Mouse (Mus musculus) ES-E14 (cell line): ENCODE measurements around the gene Eya4. TPM values are rescaled to one million over a fixed set of nuclear protein-coding genes. Genes with fewer than 3 reads are reported as not detected.
A peak's percentile ranks its signal among the peaks of the same experiment; 100 is the strongest.

Experiments used
- DNase-seq: peaks from one replicate; pipeline ENCODE4 v3.0.0-alpha.2; 2013; ENCODE audit warnings: low read depth, low spot score
- H3K27ac ChIP-seq: 2 replicates; pipeline ENCODE4 v1.5.1; 2012; ENCODE audit warnings: low read depth, mild to moderate bottlenecking, low read length, moderate library complexity, mixed read lengths; ENCODE audit not compliant: poor library complexity, insufficient read depth, severe bottlenecking
- H3K36me3 ChIP-seq: 2 replicates; pipeline ENCODE4 v1.6.1; 2012; ENCODE audit warnings: mild to moderate bottlenecking, low read length, moderate library complexity, mixed read lengths; ENCODE audit not compliant: control insufficient read depth, poor library complexity, insufficient read depth, severe bottlenecking
- H3K4me1 ChIP-seq, 2 experiments: fragments of 150-350 bp in 1 of 2; sonication (generic) in 1 of 2; 2 replicates each; pipeline ENCODE4 v1.6.1; 2012; ENCODE audit warnings: low read length in 2 of 2, mild to moderate bottlenecking in 1 of 2, mixed read lengths in 1 of 2; ENCODE audit not compliant: control insufficient read depth in 2 of 2, insufficient read depth in 2 of 2, poor library complexity in 1 of 2
- H3K4me3 ChIP-seq, 2 experiments: fragments of 150-350 bp in 1 of 2; sonication (generic) in 1 of 2; 2 replicates each; pipeline ENCODE4 v1.5.1; 2012; ENCODE audit warnings: low read length in 2 of 2, low read depth in 1 of 2, mild to moderate bottlenecking in 1 of 2, mixed read lengths in 1 of 2; ENCODE audit not compliant: insufficient read depth in 1 of 2, poor library complexity in 1 of 2, severe bottlenecking in 1 of 2
- H3K9ac ChIP-seq: 2 replicates; pipeline ENCODE4 v1.6.1; 2012; ENCODE audit warnings: low read depth, mild to moderate bottlenecking, low read length, mixed read lengths; ENCODE audit not compliant: poor library complexity, insufficient read depth, severe bottlenecking
- H3K9me3 ChIP-seq: fragments of 150-350 bp; sonication (generic); 2 replicates; pipeline ENCODE4 v1.6.1; 2012; ENCODE audit warnings: low read depth, mild to moderate bottlenecking, low read length; ENCODE audit not compliant: control insufficient read depth, insufficient read depth
- CHD2 ChIP-seq: IDR thresholded peaks from 2 replicates; pipeline ENCODE4 v1.6.1; 2014; ENCODE audit warnings: mild to moderate bottlenecking, low read depth, low read length, inconsistent platforms
- HCFC1 ChIP-seq: IDR thresholded peaks from 2 replicates; pipeline ENCODE4 v1.6.1; 2012; ENCODE audit warnings: low read length, inconsistent platforms, borderline replicate concordance; ENCODE audit not compliant: insufficient read depth
- MAFK ChIP-seq: IDR thresholded peaks from 2 replicates; pipeline ENCODE4 v1.6.1; 2014; ENCODE audit warnings: mild to moderate bottlenecking, low read depth, low read length, inconsistent platforms; ENCODE audit not compliant: insufficient read depth
- ZC3H11A ChIP-seq: IDR thresholded peaks from 2 replicates; pipeline ENCODE4 v1.6.1; 2012; ENCODE audit warnings: low read depth, mild to moderate bottlenecking, inconsistent platforms, low read length, borderline replicate concordance
- ZNF384 ChIP-seq: IDR thresholded peaks from 2 replicates; pipeline ENCODE4 v1.6.1; 2012; ENCODE audit warnings: low read depth, low read length, inconsistent platforms
- in situ Hi-C, 2 experiments: fragments of 600-800 bp; cut with MboI; formaldehyde crosslinking; loops; one replicate each; pipeline ENCODE4 v1.15.1; 2025; ENCODE audit warnings: low sequenced_read_pairs in 2 of 2, inconsistent platforms in 1 of 2; ENCODE audit not compliant: unreplicated experiment in 2 of 2
- total RNA-seq: library from RNA; depleted of rRNA; stranded (reverse); fragments of 300-350 nt; gene quantifications from 2 replicates; pipeline ENCODE4 v1.2.3, GENCODE M21; 2012

Eya4 gene
- total RNA-seq, 1 experiment: 1.5 TPM

GRCm38 (mm10) chr10:23177347-23178046, 173.1 kb downstream of the Eya4 start:
- DNase-seq: no peak
- TF ChIP-seq CHD2 (no peak), ZC3H11A (no peak), ZNF384 (no peak), HCFC1 (no peak)
- Histone ChIP-seq H3K4me3 (no peak overlapping the region), H3K4me1 (no peaks in the 10 kb centered on the region), H3K9me3 (no peaks in the 10 kb centered on the region), H3K9ac (no peak overlapping the region), H3K36me3 (no peaks in the 10 kb centered on the region), H3K27ac (no peak overlapping the region)
- in situ Hi-C loops: no loop called here

GRCm38 (mm10) chr10:23176666-23177346, 173.8 kb downstream of the Eya4 start:
- no peak overlapping the region for H3K27ac ChIP-seq
- no peak overlapping the region for H3K9ac ChIP-seq
- H3K4me3 ChIP-seq: no peak overlapping the region
- H3K9me3 ChIP-seq: no peaks in the 10 kb centered on the region
- no peak for DNase-seq
- in situ Hi-C loops: no loop called here
- no peaks in the 10 kb centered on the region for H3K36me3 ChIP-seq
- no peak for TF ChIP-seq MAFK
- TF ChIP-seq ZC3H11A: no peak
- peak; percentile 71 for TF ChIP-seq ZNF384
- H3K4me1 ChIP-seq: no peaks in the 10 kb centered on the region

- in situ Hi-C loops: no loop called here
- H3K9me3 ChIP-seq: no peaks in the 10 kb centered on the region
- H3K36me3 ChIP-seq: no peaks in the 10 kb centered on the region
- no peak overlapping the region for H3K4me3 ChIP-seq
- TF ChIP-seq ZNF384: no peak
- no peak for TF ChIP-seq MAFK
- TF ChIP-seq CHD2: no peak
- no peak for TF ChIP-seq ZC3H11A
- no peak for TF ChIP-seq HCFC1
- no peak overlapping the region for H3K27ac ChIP-seq
- no peak for DNase-seq
- no peak overlapping the region for H3K9ac ChIP-seq
- no peaks in the 10 kb centered on the region for H3K4me1 ChIP-seq
These were observed 179.0 kb downstream of the Eya4 start for GRCm38 (mm10) chr10:23171541-23171940.

GRCm38 (mm10) chr10:23165089-23165642, 185.4 kb downstream of the Eya4 start:
- TF ChIP-seq ZNF384: no peak
- no peak for TF ChIP-seq HCFC1
- TF ChIP-seq ZC3H11A: no peak
- TF ChIP-seq CHD2: no peak
- TF ChIP-seq MAFK: no peak
- Histone ChIP-seq H3K4me1 (no peaks in the 10 kb centered on the region), H3K9me3 (no peaks in the 10 kb centered on the region), H3K36me3 (no peaks in the 10 kb centered on the region), H3K27ac (no peak overlapping the region), H3K9ac (no peak overlapping the region), H3K4me3 (no peak overlapping the region)
- in situ Hi-C loops: no loop called here
- no peak for DNase-seq
